Mouse (Mus musculus) frontal cortex, postnatal 14 days (tissue): ENCODE measurements at regions not wholly inside any gene's neighbourhood (a gene's known extent, or its start where the extent isn't known, plus 50 kb on each side); places are given as distances from the start of the nearest gene placed in this dataset.

ENCODE experiments used
- DNase-seq, 2 experiments: peaks; one replicate each; pipeline ENCODE4 v3.0.0; 2022; ENCODE audit warnings: low spot score in 2 of 2

GRCm38 (mm10) chr3:148443012-148443411 is 547.3 kb downstream of the Adgrl2 start:
- DNase-seq = no peak

GRCm38 (mm10) chr3:148434033-148434432 is 556.3 kb downstream of the Adgrl2 start:
- no peak for DNase-seq

- DNase-seq = no peak
Measured at GRCm38 (mm10) chr3:148429012-148429865, 561.1 kb downstream of the Adgrl2 start.

- no peak for DNase-seq
Measured at GRCm38 (mm10) chr3:148424089-148424488, 566.3 kb downstream of the Adgrl2 start.

- DNase-seq = no peak
Measured at GRCm38 (mm10) chr3:148423383-148423782, 567.0 kb downstream of the Adgrl2 start.

- no peak for DNase-seq
Measured at GRCm38 (mm10) chr3:148422720-148423119, 567.6 kb downstream of the Adgrl2 start.

- no peak for DNase-seq
Measured at GRCm38 (mm10) chr3:148422205-148422604, 568.1 kb downstream of the Adgrl2 start.

- DNase-seq = no peak
Measured at GRCm38 (mm10) chr3:148420303-148420702, 570.1 kb downstream of the Adgrl2 start.

GRCm38 (mm10) chr3:148419462-148420074 is 570.8 kb downstream of the Adgrl2 start:
- DNase-seq = no peak

GRCm38 (mm10) chr3:148418067-148418466 is 572.3 kb downstream of the Adgrl2 start:
- no peak for DNase-seq

GRCm38 (mm10) chr3:148415443-148415842 is 574.9 kb downstream of the Adgrl2 start:
- DNase-seq = no peak

GRCm38 (mm10) chr3:148413027-148413426 is 577.3 kb downstream of the Adgrl2 start:
- DNase-seq = no peak

GRCm38 (mm10) chr3:148412191-148412590 is 578.2 kb downstream of the Adgrl2 start:
- no peak for DNase-seq

GRCm38 (mm10) chr3:148398349-148398748 is 592.0 kb downstream of the Adgrl2 start:
- no peak for DNase-seq

- DNase-seq = no peak
Measured at GRCm38 (mm10) chr3:148387550-148387949, 602.8 kb downstream of the Adgrl2 start.

- DNase-seq = no peak
Measured at GRCm38 (mm10) chr3:148385712-148386111, 604.6 kb downstream of the Adgrl2 start.

GRCm38 (mm10) chr3:148381057-148381456 is 609.3 kb downstream of the Adgrl2 start:
- DNase-seq = no peak

GRCm38 (mm10) chr3:148363331-148363730 is 627.0 kb downstream of the Adgrl2 start:
- DNase-seq = no peak

- no peak for DNase-seq
Measured at GRCm38 (mm10) chr3:148362453-148362864, 627.9 kb downstream of the Adgrl2 start.

- peak; percentile 7 to 19 for DNase-seq
Measured at GRCm38 (mm10) chr3:148343633-148344361, 646.6 kb downstream of the Adgrl2 start.

GRCm38 (mm10) chr3:148343256-148343632 is 647.1 kb downstream of the Adgrl2 start:
- DNase-seq = no peak

GRCm38 (mm10) chr3:148339258-148339657 is 651.1 kb downstream of the Adgrl2 start:
- no peak for DNase-seq
